ENCODE assay signal across 8 mouse cellular contexts in the genomic region with DNA sequence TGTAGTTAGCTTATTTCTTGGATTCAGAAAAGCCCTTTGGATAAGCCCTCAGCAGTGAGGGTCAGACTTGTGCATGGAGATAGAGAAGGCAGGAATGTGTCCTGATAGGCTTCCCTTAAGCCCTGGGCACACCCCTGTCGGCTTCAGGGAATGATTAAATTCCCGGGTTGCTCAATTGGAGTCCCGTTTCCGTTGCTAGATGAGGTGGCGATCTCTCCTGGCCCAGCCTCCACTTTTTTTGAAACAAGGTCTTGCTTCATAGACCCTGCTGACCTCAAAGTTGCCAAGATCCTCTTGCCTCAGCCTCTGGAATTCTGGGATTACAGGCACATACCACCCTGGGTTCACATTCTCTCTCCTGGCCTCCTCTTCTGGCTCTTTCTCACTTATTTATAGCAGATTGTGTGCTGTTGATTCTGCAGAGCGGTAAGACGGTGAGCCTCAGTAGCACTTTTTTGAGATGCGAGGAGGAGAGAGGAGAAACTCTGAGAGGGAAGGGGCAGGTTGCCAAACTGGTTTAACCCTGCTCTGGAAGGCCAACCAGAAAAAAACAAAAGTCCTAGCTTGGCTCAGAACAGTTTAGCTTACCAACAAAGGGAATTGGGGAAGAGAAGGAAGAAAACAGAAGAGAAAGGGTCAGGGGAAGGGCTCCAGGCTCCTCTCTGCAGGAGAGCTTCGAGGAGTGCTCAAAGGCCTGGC.
A peak's percentile ranks its signal among the peaks of the same experiment; 100 is the strongest.
DNase-seq lines count a peak whose midpoint lies in the region; ATAC-seq and TF ChIP-seq lines count a peak whose summit lies in the region.

No protein-coding gene starts in this region.

- ATAC-seq in liver, embryonic 15.5 days (ENCODE audit: insufficient read depth): peak; percentile 70
- no peak for ATAC-seq in stomach, postnatal 0 days (ENCODE audit: low FRiP score, low TSS enrichment)
- ATAC-seq in midbrain, embryonic 14.5 days (ENCODE audit: low FRiP score, low TSS enrichment): no peak

- H3K27me3 ChIP-seq in thymus, adult 2 months (ENCODE audit: control insufficient read depth, insufficient read depth, low read length): no peaks in the 10 kb centered on the region
- H3K27me3 ChIP-seq in liver, embryonic 15.5 days: no peaks in the 10 kb centered on the region
- H3K27me3 ChIP-seq in stomach, postnatal 0 days (ENCODE audit: control insufficient read depth, insufficient read depth, low read length): no peaks in the 10 kb centered on the region
- no peaks in the 10 kb centered on the region for H3K27me3 ChIP-seq in midbrain, embryonic 14.5 days (ENCODE audit: control insufficient read depth, insufficient read depth, low read length)

- H3K4me3 ChIP-seq in thymus, adult 2 months (ENCODE audit: control insufficient read depth, insufficient read depth, low read length): no peak overlapping the region
- H3K4me3 ChIP-seq in liver, embryonic 15.5 days (replicated peaks): no peak overlapping the region
- H3K4me3 ChIP-seq in stomach, postnatal 0 days (ENCODE audit: low read depth, low read length): no peak overlapping the region
- H3K4me3 ChIP-seq in midbrain, embryonic 14.5 days (replicated peaks; ENCODE audit: low read depth, low read length): no peak overlapping the region

- H3K9ac ChIP-seq in liver, embryonic 15.5 days: no peak overlapping the region
- H3K9ac ChIP-seq in stomach, postnatal 0 days (ENCODE audit: low read length): no peak overlapping the region
- no peak overlapping the region for H3K9ac ChIP-seq in midbrain, embryonic 14.5 days (replicated peaks; ENCODE audit: low read length)

- TF ChIP-seq CTCF in thymus, adult 2 months (IDR thresholded peaks at IDR 0.05; ENCODE audit: borderline replicate concordance, control insufficient read depth, extremely low read depth, insufficient read depth, low read length, poor library complexity): no peak
- TF ChIP-seq CTCF in stomach, postnatal 0 days (IDR thresholded peaks at IDR 0.05; ENCODE audit: low read depth): no peak

- H3K27ac ChIP-seq in thymus, adult 2 months (ENCODE audit: control insufficient read depth, insufficient read depth, low read length): peak overlapping the region; percentile 80; the same call in 1 of the 2 replicates
- H3K27ac ChIP-seq in liver, embryonic 15.5 days (replicated peaks): peak overlapping the region; percentile 56
- 0 out of 2 replicates have a peak overlapping the region, but pooled peaks have one; percentile 8 for H3K27ac ChIP-seq in stomach, postnatal 0 days (replicated peaks)
- H3K27ac ChIP-seq in midbrain, embryonic 14.5 days (replicated peaks; ENCODE audit: low read depth, low read length): no peak overlapping the region

- no peaks in the 10 kb centered on the region for H3K36me3 ChIP-seq in thymus, adult 2 months (ENCODE audit: control insufficient read depth, insufficient read depth, low read length)
- no peaks in the 10 kb centered on the region for H3K36me3 ChIP-seq in liver, embryonic 15.5 days (replicated peaks)
- H3K36me3 ChIP-seq in stomach, postnatal 0 days (ENCODE audit: control insufficient read depth, insufficient read depth, low read length): no peaks in the 10 kb centered on the region
- no peaks in the 10 kb centered on the region for H3K36me3 ChIP-seq in midbrain, embryonic 14.5 days (ENCODE audit: control insufficient read depth, insufficient read depth, low read length)

- WGBS in thymus, adult 2 months: 79% methylated on average over 9 of the region's 9 CpGs
- 54% methylated on average over 9 of the region's 9 CpGs for WGBS in liver, embryonic 15.5 days (ENCODE audit: insufficient replicate concordance)
- WGBS in stomach, postnatal 0 days: 16% methylated on average over 9 of the region's 9 CpGs
- WGBS in midbrain, embryonic 14.5 days: 18% methylated on average over 9 of the region's 9 CpGs

- no peaks in the 10 kb centered on the region for H3K9me3 ChIP-seq in liver, embryonic 15.5 days (replicated peaks)
- H3K9me3 ChIP-seq in stomach, postnatal 0 days (ENCODE audit: control insufficient read depth, low read length): no peaks in the 10 kb centered on the region
- H3K9me3 ChIP-seq in midbrain, embryonic 14.5 days (ENCODE audit: control insufficient read depth, low read length): no peaks in the 10 kb centered on the region

- DNase-seq in adrenal gland, adult 2 months: peak; percentile 79
- no peak for DNase-seq in adrenal gland, postnatal 4 days (ENCODE audit: low spot score in 2 of 2)
- DNase-seq in thymus, adult 2 months: no peak
- DNase-seq in thymus, postnatal 14 days: no peak
- no peak for DNase-seq in stomach, postnatal 0 days (ENCODE audit: low spot score)
- DNase-seq in midbrain, embryonic 14.5 days: no peak
- DNase-seq in thymus, postnatal 10 days (ENCODE audit: low spot score in 2 of 2): no peak

- no peak for TF ChIP-seq EP300 in stomach, postnatal 0 days (optimal IDR thresholded peaks at IDR 0.05)

- H3K4me1 ChIP-seq in thymus, adult 2 months (replicated peaks; ENCODE audit: control insufficient read depth, insufficient read depth, low read length): peaks cover 22% of the 10 kb centered on the region
- peaks cover 23% of the 10 kb centered on the region; the same call in 1 of the 2 replicates for H3K4me1 ChIP-seq in liver, embryonic 15.5 days (replicated peaks)
- 0 out of 2 replicates have a peak, but pooled peaks cover 2% of the 10 kb centered on the region for H3K4me1 ChIP-seq in stomach, postnatal 0 days (replicated peaks; ENCODE audit: control insufficient read depth, insufficient read depth)
- no peaks in the 10 kb centered on the region for H3K4me1 ChIP-seq in midbrain, embryonic 14.5 days (ENCODE audit: control insufficient read depth, insufficient read depth, low read length)

- no peak for TF ChIP-seq POLR2A in thymus, adult 2 months (IDR thresholded peaks at IDR 0.05; ENCODE audit: control insufficient read depth, extremely low read depth, insufficient read depth, low read length, poor library complexity)

- no peak overlapping the region for H3K4me2 ChIP-seq in liver, embryonic 15.5 days
- no peak overlapping the region for H3K4me2 ChIP-seq in stomach, postnatal 0 days (replicated peaks; ENCODE audit: low read depth)
- H3K4me2 ChIP-seq in midbrain, embryonic 14.5 days (ENCODE audit: low read length): no peak overlapping the region
